Mouse (Mus musculus) MEL (cell line): ENCODE data around the gene Lsm7.

Experiments
- CTCF ChIP-seq, 3 experiments: IDR thresholded peaks in 2 of 3; conservative IDR thresholded peaks in 1 of 3; 2 replicates each; pipeline ENCODE4 v1.5.1; 2011 to 2012; ENCODE audit warnings: low read length in 3 of 3, low read depth in 2 of 3, mild to moderate bottlenecking in 2 of 3, improper control_type of control experiment in 1 of 3, inconsistent platforms in 1 of 3, mixed read lengths in 1 of 3, moderate library complexity in 1 of 3; ENCODE audit not compliant: control insufficient read depth in 1 of 3, insufficient read depth in 1 of 3, poor library complexity in 1 of 3, severe bottlenecking in 1 of 3
- E2F4 ChIP-seq: IDR thresholded peaks from 2 replicates; pipeline ENCODE4 v1.6.1; 2011; ENCODE audit warnings: low read depth, low read length, improper control_type of control experiment, borderline replicate concordance
- GATA1 ChIP-seq: IDR thresholded peaks from 2 replicates; pipeline ENCODE4 v1.6.1; 2011; ENCODE audit warnings: low read depth, low read length, improper control_type of control experiment
- JUND ChIP-seq: IDR thresholded peaks from 2 replicates; pipeline ENCODE4 v1.6.1; 2011; ENCODE audit warnings: low read depth, mild to moderate bottlenecking, improper control_type of control experiment, low read length
- MXI1 ChIP-seq: IDR thresholded peaks from 2 replicates; pipeline ENCODE4 v1.6.1; 2011; ENCODE audit warnings: mild to moderate bottlenecking, low read depth, low read length, improper control_type of control experiment
- MYC ChIP-seq: IDR thresholded peaks from 2 replicates; pipeline ENCODE4 v1.6.1; 2011; ENCODE audit warnings: low read depth, mild to moderate bottlenecking, low read length, improper control_type of control experiment, moderate library complexity
- NRF1 ChIP-seq: IDR thresholded peaks from 2 replicates; pipeline ENCODE4 v1.6.1; 2014; ENCODE audit warnings: low read depth, mild to moderate bottlenecking, inconsistent platforms, low read length, improper control_type of control experiment, moderate library complexity; ENCODE audit not compliant: poor library complexity, insufficient read depth, severe bottlenecking
- POLR2A ChIP-seq, 2 experiments: IDR thresholded peaks; 2 replicates each; pipeline ENCODE4 v1.6.1; 2011 to 2012; ENCODE audit warnings: low read length in 2 of 2, mild to moderate bottlenecking in 2 of 2, control low read depth in 1 of 2, improper control_type of control experiment in 1 of 2, low read depth in 1 of 2, moderate library complexity in 1 of 2; ENCODE audit not compliant: control insufficient read depth in 1 of 2, insufficient read depth in 1 of 2, poor library complexity in 1 of 2
- POLR2AphosphoS2 ChIP-seq: IDR thresholded peaks from 2 replicates; pipeline ENCODE4 v1.6.1; 2011; ENCODE audit warnings: low read length, improper control_type of control experiment
- TAL1 ChIP-seq: IDR thresholded peaks from 2 replicates; pipeline ENCODE4 v1.6.1; 2012; ENCODE audit warnings: mild to moderate bottlenecking, inconsistent platforms, low read length, moderate library complexity, mixed read lengths
- USF1 ChIP-seq: IDR thresholded peaks from 2 replicates; pipeline ENCODE4 v1.6.1; 2014; ENCODE audit warnings: low read depth, mild to moderate bottlenecking, inconsistent platforms, low read length, improper control_type of control experiment, moderate library complexity
- USF2 ChIP-seq, 2 experiments: IDR thresholded peaks; 2 replicates each; pipeline ENCODE4 v1.6.1; 2011 to 2012; ENCODE audit warnings: improper control_type of control experiment in 2 of 2, low read length in 2 of 2, borderline replicate concordance in 1 of 2, inconsistent platforms in 1 of 2, low read depth in 1 of 2, mild to moderate bottlenecking in 1 of 2; ENCODE audit not compliant: insufficient read depth in 1 of 2
- ZNF384 ChIP-seq: IDR thresholded peaks from 2 replicates; pipeline ENCODE4 v1.6.1; 2012; ENCODE audit warnings: low read depth, mild to moderate bottlenecking, inconsistent platforms, low read length, improper control_type of control experiment

DNA sequence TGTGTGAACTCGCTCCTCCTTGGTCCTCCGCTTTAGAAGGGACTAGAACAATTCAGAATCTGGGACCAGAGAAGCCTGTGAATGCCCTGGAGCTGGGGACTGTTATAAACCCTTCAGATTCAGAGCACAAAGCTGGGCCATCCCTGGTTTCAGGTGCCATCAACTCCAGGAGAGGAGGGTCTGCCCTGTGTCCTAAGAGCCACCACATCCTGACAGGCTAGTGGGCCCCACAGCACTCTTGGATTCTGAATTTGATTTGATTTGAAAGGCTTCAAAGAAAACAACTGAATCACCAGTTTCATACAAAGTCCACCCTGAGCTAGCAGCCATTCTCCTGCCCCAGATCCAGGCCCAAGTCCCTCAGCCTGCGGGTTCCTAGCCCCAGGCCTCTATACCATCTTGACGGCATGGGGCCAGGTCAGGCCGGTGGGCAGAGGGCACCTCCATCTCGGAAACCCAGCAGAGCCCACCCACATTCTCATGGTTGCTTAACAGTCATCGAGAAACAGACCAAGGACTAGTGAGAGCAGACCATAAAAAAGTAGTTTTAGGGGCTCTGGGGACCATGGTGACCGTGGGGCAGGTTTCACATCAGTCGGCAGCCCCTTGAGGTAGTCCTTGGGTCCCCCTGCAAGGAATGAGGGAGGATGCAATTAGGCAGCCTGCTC is 47.4 kb upstream of the Lsm7 start:
- no peak for TF ChIP-seq E2F4
- TF ChIP-seq JUND = no peak
- TF ChIP-seq MXI1 = no peak
- TF ChIP-seq NRF1 = no peak
- TF ChIP-seq POLR2AphosphoS2 = no peak
- TF ChIP-seq CTCF (IDR thresholded peaks at IDR 0.05 in 2 of 3, conservative IDR thresholded peaks at IDR 0.05 in 1 of 3; ENCODE audit: control insufficient read depth in 1 of 3, insufficient read depth in 1 of 3, low read depth in 2 of 3, low read length in 3 of 3, poor library complexity in 1 of 3, severe bottlenecking in 1 of 3) = no peak
- no peak for TF ChIP-seq TAL1
- TF ChIP-seq USF1 = no peak
- no peak for TF ChIP-seq USF2 (IDR thresholded peaks at IDR 0.05; ENCODE audit: borderline replicate concordance in 1 of 2, insufficient read depth in 1 of 2, low read depth in 1 of 2, low read length in 2 of 2)
- TF ChIP-seq MYC = no peak
- TF ChIP-seq ZNF384 = no peak
- TF ChIP-seq GATA1 = no peak
- TF ChIP-seq POLR2A (IDR thresholded peaks at IDR 0.05; ENCODE audit: control insufficient read depth in 1 of 2, insufficient read depth in 1 of 2, low read depth in 1 of 2, low read length in 2 of 2, poor library complexity in 1 of 2) = no peak
